Mouse (Mus musculus) CH12.LX (cell line): ENCODE measurements around the gene Krtdap.

ENCODE experiments used
- CHD1 ChIP-seq: IDR thresholded peaks from 2 replicates; pipeline ENCODE4 v1.6.1; 2012; ENCODE audit warnings: low read depth, low read length, improper control_type of control experiment, inconsistent platforms
- POLR2A ChIP-seq: IDR thresholded peaks from 2 replicates; pipeline ENCODE4 v1.6.1; 2011; ENCODE audit warnings: low read depth, mild to moderate bottlenecking, improper control_type of control experiment, low read length

DNA sequence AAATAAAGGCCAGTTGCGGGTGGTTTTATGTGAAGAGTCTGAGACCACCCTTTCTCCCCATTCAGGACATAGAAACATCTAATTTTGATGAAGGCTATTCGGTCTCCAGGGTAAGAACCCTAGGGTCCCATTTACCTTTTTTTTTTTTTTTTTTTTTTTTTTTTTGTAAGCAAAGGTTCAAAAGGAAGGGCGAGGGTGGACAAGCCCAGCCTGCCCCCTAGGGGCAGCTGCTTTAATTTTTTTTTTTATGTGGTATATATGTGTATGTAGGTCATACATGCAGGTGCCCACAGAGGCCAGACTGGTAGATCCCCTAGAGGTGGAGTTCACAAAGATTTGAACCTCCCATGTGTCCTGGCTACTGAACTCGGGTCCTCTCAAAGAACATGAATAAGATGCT is 21.3 kb upstream of the Krtdap start:
- TF ChIP-seq CHD1 (no peak), POLR2A (no peak)
